Mouse (Mus musculus): Measurements from ENCODE around the gene Pcnx. TPM values are rescaled to one million over a fixed set of nuclear protein-coding genes. Genes with fewer than 3 reads are reported as not detected.
A peak's percentile ranks its signal among the peaks of the same experiment; 100 is the strongest.

Gene Pcnx
- polyA plus RNA-seq (2015; fragmentation: Nextera tagmentation; extraction: Ambion mirVana), result 1.1 and 2.3 TPM in 2 replicates

DNA sequence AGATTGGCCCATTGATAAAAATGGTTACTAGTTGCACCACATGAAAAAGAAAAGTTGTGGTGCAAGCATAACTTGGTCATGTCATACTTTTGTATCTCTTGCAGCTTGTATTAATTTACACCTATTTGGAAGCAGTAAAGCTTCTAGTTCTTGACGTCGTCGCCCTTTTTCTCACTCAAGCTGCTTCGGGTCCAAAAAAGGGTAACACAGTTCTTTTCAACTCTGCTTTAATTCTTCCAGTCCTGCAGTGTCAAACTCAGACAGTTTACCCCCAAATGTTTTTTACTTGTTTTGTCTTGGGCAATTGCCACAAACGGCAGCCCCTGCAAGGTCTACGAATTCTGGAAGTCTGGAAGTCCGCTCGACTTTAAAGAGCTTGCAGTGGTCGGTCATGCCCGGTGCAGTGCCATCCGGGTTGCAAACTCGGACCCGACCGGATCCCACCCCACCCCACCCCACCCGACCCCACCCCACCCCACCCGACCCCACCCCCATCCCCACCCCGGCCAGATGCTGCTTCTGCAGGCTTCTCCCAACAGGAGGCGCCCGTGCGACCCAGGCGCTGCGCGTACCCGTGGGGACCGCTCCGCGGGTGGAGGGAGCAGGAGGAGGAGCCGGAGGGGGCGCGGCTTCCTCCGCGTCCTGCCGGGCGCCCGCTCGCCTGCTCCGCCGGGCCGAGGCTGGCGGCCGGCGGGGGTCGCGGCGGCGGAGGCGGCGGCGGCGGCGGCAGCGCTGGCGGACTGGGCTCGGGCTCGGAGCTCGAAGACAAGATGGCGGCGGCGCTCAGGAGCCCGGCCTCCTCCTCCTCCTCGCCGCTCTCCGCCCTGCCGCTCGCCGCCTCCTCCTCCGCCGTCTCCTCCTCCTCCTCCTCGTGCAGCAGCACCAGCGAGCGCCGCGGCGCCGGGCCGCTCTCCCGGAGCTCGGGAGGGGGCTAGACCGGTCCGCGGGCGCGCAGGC, at the start of gene Pcnx:
Gene Pcnx, plus strand, starts transcription at position 673 of the 957 bp plus-strand sequence.
- H3K27ac ChIP-seq (ENCODE audit: low read length), result peak within 1 kb of the TSS; percentile 22

DNA sequence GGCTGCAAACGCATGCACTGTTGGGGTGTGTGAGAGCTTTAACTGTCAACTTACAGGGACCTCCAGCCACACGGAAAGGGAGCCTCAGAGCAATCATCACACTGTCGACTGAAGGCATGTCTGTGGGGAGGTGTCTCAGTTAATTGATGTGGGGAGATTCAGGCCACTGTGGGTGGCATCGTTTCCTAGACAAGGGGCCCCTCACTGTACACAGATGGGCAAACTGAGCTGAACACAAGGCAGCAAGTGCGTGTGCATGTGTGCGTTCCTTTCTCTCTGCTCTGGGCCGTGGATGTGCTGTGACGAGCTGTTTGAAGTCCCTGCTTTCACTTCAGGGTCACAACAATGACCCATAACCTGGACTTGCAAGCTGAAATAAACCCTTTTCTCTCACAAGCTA, 49.4 kb upstream of the Pcnx start:
- no peak overlapping the region for H3K9ac ChIP-seq (ENCODE audit: low read depth, low read length)
- H3K27ac ChIP-seq (ENCODE audit: low read length), result no peak overlapping the region
- no peak overlapping the region for H3K4me2 ChIP-seq (ENCODE audit: low read depth, low read length)
- no peak overlapping the region for H3K4me3 ChIP-seq (ENCODE audit: low read depth, low read length)
- 40% methylated on average over 8 of the region's 8 CpGs for WGBS (ENCODE audit: insufficient replicate concordance)
- ATAC-seq (ENCODE audit: low read depth), result no peak
- H3K27me3 ChIP-seq (ENCODE audit: control insufficient read depth, insufficient read depth, low read depth, low read length), result no peaks in the 10 kb centered on the region; the same call in 1 of the 2 replicates
- H3K9me3 ChIP-seq (replicated peaks; ENCODE audit: control insufficient read depth, low read length), result no peaks in the 10 kb centered on the region
- peaks cover 10% of the 10 kb centered on the region for H3K4me1 ChIP-seq (ENCODE audit: control insufficient read depth, low read depth, low read length)
- no peaks in the 10 kb centered on the region for H3K36me3 ChIP-seq (ENCODE audit: control insufficient read depth, insufficient read depth)

More for the DNA sequence above, at the start of gene Pcnx:
- WGBS (ENCODE audit: insufficient replicate concordance), result 3% methylated on average over 57 of the region's 83 CpGs
- Histone ChIP-seq H3K9me3 (replicated peaks; ENCODE audit: control insufficient read depth, low read length) (no peaks in the 10 kb centered on the region), H3K36me3 (ENCODE audit: control insufficient read depth, insufficient read depth) (no peaks in the 10 kb centered on the region), H3K9ac (ENCODE audit: low read depth, low read length) (peak within 1 kb of the TSS; percentile 68), H3K27me3 (ENCODE audit: control insufficient read depth, insufficient read depth, low read depth, low read length) (peaks cover 32% of the 10 kb centered on the region), H3K4me3 (ENCODE audit: low read depth, low read length) (peak within 1 kb of the TSS; percentile 72), H3K4me1 (ENCODE audit: control insufficient read depth, low read depth, low read length) (peaks cover 10% of the 10 kb centered on the region), H3K4me2 (ENCODE audit: low read depth, low read length) (peak within 1 kb of the TSS; percentile 78)
- ATAC-seq (ENCODE audit: low read depth), result peak; percentile 77

DNA sequence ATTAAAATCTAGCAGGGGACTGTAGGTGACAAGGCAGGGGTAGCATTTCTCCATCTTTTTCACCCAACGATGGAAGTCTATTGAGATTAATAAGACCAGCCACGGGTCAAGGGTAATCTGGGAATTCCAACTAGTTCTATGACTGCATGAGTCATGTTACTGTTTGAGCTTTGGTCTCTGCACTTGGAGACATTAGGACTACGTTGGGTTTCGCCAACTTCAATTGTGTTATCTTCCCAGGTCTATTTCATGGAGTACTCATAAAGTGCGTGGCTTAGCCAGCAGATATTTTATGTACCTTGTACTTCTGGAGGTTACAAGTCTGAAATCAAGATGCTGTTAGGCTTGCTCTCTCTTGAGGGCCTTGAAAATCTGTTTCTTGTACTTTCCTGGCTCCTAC, 45.1 kb upstream of the Pcnx start:
- no peak for ATAC-seq (ENCODE audit: low read depth)
- no peaks in the 10 kb centered on the region for H3K9me3 ChIP-seq (replicated peaks; ENCODE audit: control insufficient read depth, low read length)

DNA sequence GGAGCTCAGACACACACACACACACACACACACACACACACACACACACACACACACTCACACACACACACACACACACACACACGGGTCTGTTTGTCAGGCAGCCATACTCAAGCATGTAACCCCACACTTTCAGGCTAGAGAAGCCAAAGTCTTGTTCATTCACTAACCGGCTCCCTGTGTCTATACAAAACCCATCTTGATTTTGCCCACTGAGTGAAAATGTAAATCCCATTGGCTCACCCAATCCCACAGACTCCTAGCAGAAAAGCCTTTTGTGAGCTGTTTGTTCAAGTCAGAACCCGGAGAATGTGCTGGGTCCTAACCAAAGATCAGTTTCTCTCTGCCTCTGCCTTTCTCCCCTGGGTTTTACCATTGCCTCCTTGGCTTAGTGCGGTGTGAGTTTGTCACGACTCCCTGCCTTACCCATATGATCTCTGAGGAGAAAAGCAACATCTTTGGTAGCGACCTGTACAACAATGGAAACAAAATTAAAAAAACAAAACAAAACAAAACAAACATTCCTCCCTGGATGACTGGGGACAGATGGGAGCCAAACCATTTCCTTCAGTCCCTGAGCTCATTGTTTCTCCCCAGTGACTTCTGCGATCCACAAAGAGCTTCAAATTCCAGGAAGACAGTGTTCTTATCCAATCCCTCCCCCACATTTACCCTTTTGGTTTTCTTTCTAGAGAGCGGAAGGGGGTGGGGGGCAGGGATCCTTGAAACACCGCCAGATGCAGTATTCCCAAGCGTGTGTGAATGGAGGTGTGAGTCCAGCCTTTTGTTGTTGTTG, 43.3 kb upstream of the Pcnx start:
- no peak for ATAC-seq (ENCODE audit: low read depth)

More for the DNA sequence above, 45.1 kb upstream of the Pcnx start:
- Histone ChIP-seq H3K27me3 (ENCODE audit: control insufficient read depth, insufficient read depth, low read depth, low read length) (no peaks in the 10 kb centered on the region; the same call in 1 of the 2 replicates), H3K4me3 (ENCODE audit: low read depth, low read length) (no peak overlapping the region), H3K4me2 (ENCODE audit: low read depth, low read length) (no peak overlapping the region), H3K36me3 (ENCODE audit: control insufficient read depth, insufficient read depth) (no peaks in the 10 kb centered on the region), H3K9ac (ENCODE audit: low read depth, low read length) (no peak overlapping the region), H3K4me1 (ENCODE audit: control insufficient read depth, low read depth, low read length) (no peaks in the 10 kb centered on the region), H3K27ac (ENCODE audit: low read length) (no peak overlapping the region)
- WGBS (ENCODE audit: insufficient replicate concordance), result 67% methylated on average over 5 of the region's 5 CpGs

GRCm38 (mm10) chr12:81817126-81817505, 42.7 kb upstream of the Pcnx start:
- no peak overlapping the region for H3K4me2 ChIP-seq (ENCODE audit: low read depth, low read length)
- H3K9ac ChIP-seq (ENCODE audit: low read depth, low read length), result no peak overlapping the region
- H3K27ac ChIP-seq (ENCODE audit: low read length), result no peak overlapping the region
- no peaks in the 10 kb centered on the region for H3K9me3 ChIP-seq (replicated peaks; ENCODE audit: control insufficient read depth, low read length)
- no peaks in the 10 kb centered on the region for H3K36me3 ChIP-seq (ENCODE audit: control insufficient read depth, insufficient read depth)
- 43% methylated on average over 6 of the region's 6 CpGs for WGBS (ENCODE audit: insufficient replicate concordance)
- H3K4me3 ChIP-seq (ENCODE audit: low read depth, low read length), result no peak overlapping the region
- ATAC-seq (ENCODE audit: low read depth), result no peak
- no peaks in the 10 kb centered on the region for H3K4me1 ChIP-seq (ENCODE audit: control insufficient read depth, low read depth, low read length)
- no peaks in the 10 kb centered on the region for H3K27me3 ChIP-seq (ENCODE audit: control insufficient read depth, insufficient read depth, low read depth, low read length)

More for the DNA sequence above, 43.3 kb upstream of the Pcnx start:
- H3K4me2 ChIP-seq (ENCODE audit: low read depth, low read length), result no peak overlapping the region
- no peaks in the 10 kb centered on the region for H3K27me3 ChIP-seq (ENCODE audit: control insufficient read depth, insufficient read depth, low read depth, low read length)
- H3K36me3 ChIP-seq (ENCODE audit: control insufficient read depth, insufficient read depth), result no peaks in the 10 kb centered on the region
- no peak overlapping the region for H3K4me3 ChIP-seq (ENCODE audit: low read depth, low read length)
- no peak overlapping the region for H3K9ac ChIP-seq (ENCODE audit: low read depth, low read length)
- H3K27ac ChIP-seq (ENCODE audit: low read length), result no peak overlapping the region
- H3K9me3 ChIP-seq (replicated peaks; ENCODE audit: control insufficient read depth, low read length), result no peaks in the 10 kb centered on the region
- 25% methylated on average over 10 of the region's 10 CpGs for WGBS (ENCODE audit: insufficient replicate concordance)
- no peaks in the 10 kb centered on the region for H3K4me1 ChIP-seq (ENCODE audit: control insufficient read depth, low read depth, low read length)

DNA sequence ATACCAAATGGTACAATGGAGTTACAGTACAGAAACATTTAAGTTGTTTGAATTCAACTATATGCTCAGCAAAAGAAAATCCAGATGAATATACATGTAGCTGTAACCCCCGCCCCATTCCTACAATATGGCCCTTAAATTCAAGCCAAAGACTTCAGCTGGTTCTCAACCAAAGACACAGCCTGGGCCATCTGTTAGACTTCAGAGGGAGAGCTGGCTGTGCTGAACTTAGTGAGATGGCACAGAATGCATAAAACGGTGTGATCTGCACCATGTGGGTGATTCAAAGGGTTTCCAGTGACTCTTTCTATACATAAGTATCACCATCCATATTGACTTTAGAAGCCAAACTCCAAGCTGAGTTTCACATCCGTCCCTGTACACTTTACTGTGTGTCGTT, 39.1 kb upstream of the Pcnx start:
- Histone ChIP-seq H3K4me1 (ENCODE audit: control insufficient read depth, low read depth, low read length) (no peaks in the 10 kb centered on the region), H3K27me3 (ENCODE audit: control insufficient read depth, insufficient read depth, low read depth, low read length) (no peaks in the 10 kb centered on the region), H3K9ac (ENCODE audit: low read depth, low read length) (no peak overlapping the region), H3K27ac (ENCODE audit: low read length) (no peak overlapping the region), H3K4me3 (ENCODE audit: low read depth, low read length) (no peak overlapping the region), H3K9me3 (replicated peaks; ENCODE audit: control insufficient read depth, low read length) (no peaks in the 10 kb centered on the region), H3K4me2 (ENCODE audit: low read depth, low read length) (no peak overlapping the region), H3K36me3 (ENCODE audit: control insufficient read depth, insufficient read depth) (no peaks in the 10 kb centered on the region)
- 57% methylated on average over 4 of the region's 4 CpGs for WGBS (ENCODE audit: insufficient replicate concordance)
- no peak for ATAC-seq (ENCODE audit: low read depth)

GRCm38 (mm10) chr12:81822176-81822575, 37.6 kb upstream of the Pcnx start:
- Histone ChIP-seq H3K36me3 (ENCODE audit: control insufficient read depth, insufficient read depth) (no peaks in the 10 kb centered on the region), H3K4me2 (ENCODE audit: low read depth, low read length) (no peak overlapping the region), H3K4me1 (ENCODE audit: control insufficient read depth, low read depth, low read length) (no peaks in the 10 kb centered on the region), H3K9ac (ENCODE audit: low read depth, low read length) (no peak overlapping the region), H3K4me3 (ENCODE audit: low read depth, low read length) (no peak overlapping the region), H3K27ac (ENCODE audit: low read length) (no peak overlapping the region), H3K9me3 (replicated peaks; ENCODE audit: control insufficient read depth, low read length) (no peaks in the 10 kb centered on the region), H3K27me3 (ENCODE audit: control insufficient read depth, insufficient read depth, low read depth, low read length) (no peaks in the 10 kb centered on the region)
- WGBS (ENCODE audit: insufficient replicate concordance), result 56% methylated on average over 4 of the region's 4 CpGs
- no peak for ATAC-seq (ENCODE audit: low read depth)

- ATAC-seq (ENCODE audit: low read depth), result no peak
- Histone ChIP-seq H3K27me3 (ENCODE audit: control insufficient read depth, insufficient read depth, low read depth, low read length) (no peaks in the 10 kb centered on the region), H3K36me3 (ENCODE audit: control insufficient read depth, insufficient read depth) (no peaks in the 10 kb centered on the region), H3K4me3 (ENCODE audit: low read depth, low read length) (no peak overlapping the region), H3K4me2 (ENCODE audit: low read depth, low read length) (no peak overlapping the region), H3K9ac (ENCODE audit: low read depth, low read length) (no peak overlapping the region), H3K27ac (ENCODE audit: low read length) (no peak overlapping the region), H3K4me1 (ENCODE audit: control insufficient read depth, low read depth, low read length) (no peaks in the 10 kb centered on the region), H3K9me3 (replicated peaks; ENCODE audit: control insufficient read depth, low read length) (no peaks in the 10 kb centered on the region)
- WGBS (ENCODE audit: insufficient replicate concordance), result 51% methylated on average over 4 of the region's 4 CpGs
Measured at GRCm38 (mm10) chr12:81822778-81823480, 36.9 kb upstream of the Pcnx start.
